Mouse (Mus musculus) CH12.LX (cell line): ENCODE measurements around the gene Srsf10.

ENCODE experiments used
- EP300 ChIP-seq: IDR thresholded peaks from 2 replicates; pipeline ENCODE4 v1.6.1; 2011; ENCODE audit warnings: low read length, improper control_type of control experiment
- POLR2A ChIP-seq: IDR thresholded peaks from 2 replicates; pipeline ENCODE4 v1.6.1; 2011; ENCODE audit warnings: low read depth, mild to moderate bottlenecking, improper control_type of control experiment, low read length

DNA sequence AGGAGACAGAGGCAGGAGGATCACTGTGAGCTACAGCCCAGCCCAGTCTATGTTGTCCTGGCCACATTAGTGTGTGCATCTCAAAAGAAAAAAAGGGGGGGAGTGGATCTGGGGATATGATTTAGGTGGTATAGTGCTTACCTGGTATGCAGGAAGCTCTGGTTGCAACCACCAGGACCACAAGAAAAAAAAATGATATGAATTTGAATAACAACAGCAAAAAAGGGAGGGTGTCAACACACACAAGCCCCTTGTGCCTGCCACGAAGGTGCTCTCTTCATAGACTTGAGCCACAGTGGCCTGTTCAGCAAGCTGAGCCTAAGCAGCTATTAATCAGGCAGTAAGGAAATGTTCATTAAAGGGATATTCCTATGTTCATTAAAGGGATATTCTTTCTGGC lies 49.3 kb downstream of the Srsf10 start:
- TF ChIP-seq EP300 (no peak), POLR2A (no peak)
